Mouse (Mus musculus) lung, embryonic 14.5 days (tissue): ENCODE measurements at regions not wholly inside any gene's neighbourhood (a gene's known extent, or its start where the extent isn't known, plus 50 kb on each side); places are given as distances from the start of the nearest gene placed in this dataset.
"Not testable (repeated sequence)": the region's sequence is repeated elsewhere in the genome, so short reads cannot be mapped to it uniquely, and the experiment has no call there.

Experiments used
- ATAC-seq: fragments of 200-750 bp; cut with Nextera tagmentation; 2 replicates; pipeline ENCODE4 v1.8.0; 2017; ENCODE audit warnings: mild to moderate bottlenecking, moderate TSS enrichment, moderate library complexity; ENCODE audit not compliant: insufficient read depth
- DNase-seq: peaks from one replicate; pipeline ENCODE4 v3.0.0-alpha.2; 2015
- H3K27ac ChIP-seq: fragments of 300-500 bp; sonication (generic); 2 replicates; pipeline ENCODE4 v1.5.1; 2014; ENCODE audit warnings: low read depth, mild to moderate bottlenecking, moderate library complexity
- H3K27me3 ChIP-seq: fragments of 300-500 bp; sonication (generic); 2 replicates; pipeline ENCODE4 v1.6.1; 2014; ENCODE audit warnings: low read length, control low read depth; ENCODE audit not compliant: insufficient read depth
- H3K36me3 ChIP-seq: fragments of 300-500 bp; sonication (generic); 2 replicates; pipeline ENCODE4 v1.6.1; 2014; ENCODE audit warnings: control low read depth; ENCODE audit not compliant: insufficient read depth
- H3K4me1 ChIP-seq: fragments of 300-500 bp; sonication (generic); 2 replicates; pipeline ENCODE4 v1.6.1; 2014; ENCODE audit warnings: antibody characterized with exemption, control low read depth; ENCODE audit not compliant: insufficient read depth
- H3K4me2 ChIP-seq: fragments of 300-500 bp; sonication (generic); 2 replicates; pipeline ENCODE4 v1.6.1; 2014; ENCODE audit warnings: mild to moderate bottlenecking
- H3K4me3 ChIP-seq: fragments of 300-500 bp; sonication (generic); 2 replicates; pipeline ENCODE4 v1.5.1; 2014; ENCODE audit warnings: low read depth, low read length
- H3K9ac ChIP-seq: fragments of 300-500 bp; sonication (generic); 2 replicates; pipeline ENCODE4 v1.6.1; 2014
- H3K9me3 ChIP-seq: fragments of 300-500 bp; sonication (generic); 2 replicates; pipeline ENCODE4 v1.6.1; 2016; ENCODE audit warnings: low read depth, low read length, control low read depth
- CTCF ChIP-seq: IDR thresholded peaks from 2 replicates; pipeline ENCODE4 v1.5.1; 2016; ENCODE audit warnings: antibody characterized with exemption, low read depth
- WGBS: fragments of 180-500 bp; shearing (Covaris S2); extraction: QIAGEN DNeasy Blood & Tissue Kit; methylation state at CpG from one replicate; pipeline ENCODE4 v1.1.7; 2014; 5-methylcytosine and 5-hydroxymethylcytosine counted together

GRCm38 (mm10) chr12:71526623-71527022, 216.9 kb downstream of the Dact1 start:
- DNase-seq: no peak

GRCm38 (mm10) chr12:71532161-71532560, 222.5 kb downstream of the Dact1 start:
- no peak overlapping the region for H3K4me2 ChIP-seq
- ATAC-seq (no peak), DNase-seq (no peak)
- no peaks in the 10 kb centered on the region for H3K27me3 ChIP-seq
- no peak overlapping the region for H3K27ac ChIP-seq
- TF ChIP-seq CTCF: no peak
- H3K4me1 ChIP-seq: no peaks in the 10 kb centered on the region
- WGBS: 62% methylated on average over 3 of the region's 3 CpGs
- no peak overlapping the region for H3K4me3 ChIP-seq
- H3K36me3 ChIP-seq: no peaks in the 10 kb centered on the region
- H3K9ac ChIP-seq: no peak overlapping the region
- no peaks in the 10 kb centered on the region for H3K9me3 ChIP-seq

More at GRCm38 (mm10) chr12:71526623-71527022, 216.9 kb downstream of the Dact1 start:
- Histone ChIP-seq H3K27ac (no peak overlapping the region), H3K9ac (no peak overlapping the region), H3K9me3 (no peaks in the 10 kb centered on the region), H3K36me3 (no peaks in the 10 kb centered on the region), H3K4me1 (peaks cover 10% of the 10 kb centered on the region; the same call in 1 of the 2 replicates), H3K4me2 (no peak overlapping the region), H3K27me3 (no peaks in the 10 kb centered on the region), H3K4me3 (no peak overlapping the region)
- ATAC-seq: no peak
- no peak for TF ChIP-seq CTCF
- 79% methylated on average over 7 of the region's 7 CpGs for WGBS

GRCm38 (mm10) chr12:71532708-71533450, 223.2 kb downstream of the Dact1 start:
- no peak for TF ChIP-seq CTCF
- 81% methylated on average over 22 of the region's 22 CpGs for WGBS
- Histone ChIP-seq H3K9me3 (no peaks in the 10 kb centered on the region), H3K4me1 (no peaks in the 10 kb centered on the region), H3K36me3 (no peaks in the 10 kb centered on the region), H3K4me2 (no peak overlapping the region), H3K4me3 (no peak overlapping the region), H3K27ac (no peak overlapping the region), H3K27me3 (no peaks in the 10 kb centered on the region), H3K9ac (no peak overlapping the region)
- DNase-seq (no peak), ATAC-seq (no peak)

- H3K9ac ChIP-seq: no peak overlapping the region
- H3K4me1 ChIP-seq: no peaks in the 10 kb centered on the region
- H3K4me3 ChIP-seq: no peak overlapping the region
- no peak for TF ChIP-seq CTCF
- H3K4me2 ChIP-seq: no peak overlapping the region
- ATAC-seq: no peak
- H3K27ac ChIP-seq: no peak overlapping the region
- H3K27me3 ChIP-seq: no peaks in the 10 kb centered on the region
- 88% methylated on average over 9 of the region's 9 CpGs for WGBS
- no peaks in the 10 kb centered on the region for H3K36me3 ChIP-seq
- DNase-seq: no peak
- no peaks in the 10 kb centered on the region for H3K9me3 ChIP-seq
These were observed 224.0 kb downstream of the Dact1 start for GRCm38 (mm10) chr12:71533701-71534100.

- Histone ChIP-seq H3K4me2 (no peak overlapping the region), H3K36me3 (no peaks in the 10 kb centered on the region), H3K9me3 (no peaks in the 10 kb centered on the region), H3K27me3 (no peaks in the 10 kb centered on the region), H3K9ac (no peak overlapping the region), H3K27ac (no peak overlapping the region), H3K4me3 (no peak overlapping the region), H3K4me1 (no peaks in the 10 kb centered on the region)
- DNase-seq: no peak
- no peak for ATAC-seq
- WGBS: 70% methylated on average over 4 of the region's 4 CpGs
- TF ChIP-seq CTCF: no peak
These were observed 224.5 kb downstream of the Dact1 start for GRCm38 (mm10) chr12:71534199-71534598.

GRCm38 (mm10) chr12:71535251-71535650, 225.6 kb downstream of the Dact1 start:
- H3K4me1 ChIP-seq: no peaks in the 10 kb centered on the region
- no peak overlapping the region for H3K9ac ChIP-seq
- no peaks in the 10 kb centered on the region for H3K9me3 ChIP-seq
- ATAC-seq: no peak
- WGBS: 97% methylated on average over 6 of the region's 6 CpGs
- no peak overlapping the region for H3K4me3 ChIP-seq
- TF ChIP-seq CTCF: no peak
- no peaks in the 10 kb centered on the region for H3K36me3 ChIP-seq
- no peak overlapping the region for H3K4me2 ChIP-seq
- no peaks in the 10 kb centered on the region for H3K27me3 ChIP-seq
- H3K27ac ChIP-seq: no peak overlapping the region
- no peak for DNase-seq

- H3K36me3 ChIP-seq, H3K9me3 ChIP-seq, H3K4me1 ChIP-seq, H3K27ac ChIP-seq, H3K27me3 ChIP-seq, H3K4me2 ChIP-seq, DNase-seq, ATAC-seq, H3K9ac ChIP-seq, H3K4me3 ChIP-seq: not testable (repeated sequence)
- 59% methylated on average over 3 of the region's 3 CpGs for WGBS
These were observed 226.1 kb downstream of the Dact1 start for GRCm38 (mm10) chr12:71535831-71536230.
